Mouse (Mus musculus) layer of hippocampus, adult 2 months (tissue): ENCODE measurements around the gene Fkbp10. TPM values are rescaled to one million over a fixed set of nuclear protein-coding genes. Genes with fewer than 3 reads are reported as not detected.
A peak's percentile ranks its signal among the peaks of the same experiment; 100 is the strongest.

Experiments used
- DNase-seq, 2 experiments: peaks; one replicate each; pipeline ENCODE4 v3.0.0; 2022; ENCODE audit warnings: low spot score in 2 of 2
- H3K27ac ChIP-seq: fragments of 200-600 bp; 2 replicates; pipeline ENCODE4 v1.8.1; 2022
- H3K4me3 ChIP-seq: fragments of 200-600 bp; 2 replicates; pipeline ENCODE4 v1.8.1; 2022; ENCODE audit warnings: mild to moderate bottlenecking
- CTCF ChIP-seq: fragments of 200-600 bp; conservative IDR thresholded peaks from 2 replicates; pipeline ENCODE4 v1.8.1; 2022; ENCODE audit warnings: antibody characterized with exemption, mild to moderate bottlenecking, moderate library complexity
- total RNA-seq, 2 experiments: library from RNA; stranded (reverse); gene quantifications; 2 replicates each; pipeline ENCODE4 v1.2.3; 2021

Fkbp10 gene
- total RNA-seq, 2 experiments from 2014 or later: 4.4 to 5.8 TPM

- DNase-seq: no peak
- TF ChIP-seq CTCF: no peak
- H3K27ac ChIP-seq: no peak overlapping the region
- no peak overlapping the region for H3K4me3 ChIP-seq
These were observed 28.4 kb upstream of the Fkbp10 start for GRCm38 (mm10) chr11:100387111-100387510.

- DNase-seq: no peak
- no peak overlapping the region for H3K4me3 ChIP-seq
- H3K27ac ChIP-seq: peak overlapping the region; percentile 55; the same call in 1 of the 2 replicates
- TF ChIP-seq CTCF: no peak
These were observed 27.7 kb upstream of the Fkbp10 start for GRCm38 (mm10) chr11:100387589-100388375.

DNA sequence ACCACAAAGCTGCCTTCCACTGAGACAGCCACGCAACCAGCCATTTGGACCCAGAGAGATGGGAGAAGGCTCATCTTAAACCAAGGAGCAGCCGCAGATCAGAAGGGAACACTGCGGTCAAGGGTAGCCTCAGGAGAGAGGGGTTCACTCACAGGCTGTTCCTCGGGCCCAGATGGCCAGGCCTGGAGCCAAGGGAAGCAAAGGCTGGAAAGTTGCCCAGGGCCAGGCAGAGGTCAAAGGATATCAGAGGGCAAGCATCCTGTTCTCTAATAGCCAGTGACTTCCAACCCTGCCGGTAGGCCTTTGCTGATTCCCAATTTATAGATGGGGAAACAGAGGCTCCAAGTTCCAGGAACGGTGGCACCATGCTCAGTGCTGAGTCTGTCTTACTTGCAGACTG lies 26.9 kb upstream of the Fkbp10 start:
- no peak for DNase-seq
- no peak overlapping the region for H3K4me3 ChIP-seq
- H3K27ac ChIP-seq: peak overlapping the region; percentile 55; the same call in 1 of the 2 replicates
- no peak for TF ChIP-seq CTCF

GRCm38 (mm10) chr11:100389931-100390445 lies 25.5 kb upstream of the Fkbp10 start:
- Histone ChIP-seq H3K27ac (peak overlapping the region; percentile 84), H3K4me3 (no peak overlapping the region)
- no peak for DNase-seq
- TF ChIP-seq CTCF: no peak

DNA sequence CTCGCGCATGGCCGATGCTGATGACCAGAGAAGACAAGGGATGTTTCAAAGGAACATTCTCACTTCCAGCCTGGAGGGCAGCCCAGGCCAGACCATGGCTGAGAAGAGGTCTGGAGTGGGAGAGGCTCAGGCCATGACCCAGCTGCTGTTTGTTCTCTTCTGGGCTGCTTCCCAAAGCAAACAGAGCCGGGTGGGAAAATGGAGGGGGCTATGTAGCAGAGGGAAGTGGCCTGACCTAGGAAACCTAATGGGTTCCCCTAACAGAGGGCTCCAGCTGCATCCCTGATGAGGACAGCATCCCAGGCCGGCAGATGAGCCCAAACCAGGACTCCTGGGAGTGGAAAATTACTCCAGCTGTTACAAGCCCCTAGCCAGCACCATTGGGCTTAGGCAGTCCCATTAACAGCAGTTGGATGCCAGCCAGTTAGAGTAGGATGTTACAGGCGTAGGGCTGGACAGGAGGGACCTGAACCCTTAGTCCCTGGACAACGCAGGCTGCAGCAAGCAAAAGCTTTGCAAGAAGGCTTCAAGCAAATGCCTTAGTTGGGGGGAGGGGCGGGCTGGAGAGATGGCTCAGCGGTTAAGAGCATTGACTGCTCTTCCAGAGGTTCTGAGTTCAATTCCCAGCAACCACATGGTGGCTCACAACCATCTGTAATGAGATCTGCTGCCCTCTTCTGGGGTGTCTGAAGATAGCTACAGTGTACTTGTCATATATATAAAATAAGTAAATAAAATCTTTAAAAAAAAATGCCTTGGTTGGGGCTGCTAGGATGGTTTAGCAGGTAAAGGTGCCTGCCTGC lies 24.2 kb upstream of the Fkbp10 start:
- no peak for DNase-seq
- peak; percentile 58 for TF ChIP-seq CTCF
- Histone ChIP-seq H3K4me3 (no peak overlapping the region), H3K27ac (peak overlapping the region; percentile 84)

DNA sequence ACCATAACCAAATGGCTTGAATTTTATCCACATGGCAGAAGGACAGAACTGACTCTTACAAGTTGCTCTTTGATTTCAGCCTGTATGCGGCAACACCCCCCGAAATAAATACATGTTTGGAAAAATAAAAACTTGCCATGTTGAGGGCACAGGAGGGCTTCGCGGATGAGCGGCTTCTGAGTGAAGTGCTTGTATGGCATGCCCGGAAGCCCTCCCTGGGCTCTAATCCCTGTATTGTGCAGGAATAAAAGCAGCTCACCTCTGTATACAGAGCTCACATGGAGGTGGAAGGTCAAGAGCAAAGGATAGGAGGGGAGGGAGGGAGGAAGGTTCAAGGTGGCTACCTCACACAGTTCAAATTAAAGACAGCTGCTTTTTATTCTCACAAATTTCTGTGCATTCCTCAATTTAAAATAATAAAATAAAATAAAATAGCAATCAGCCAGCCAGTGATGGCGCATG lies 23.6 kb upstream of the Fkbp10 start:
- no peak for TF ChIP-seq CTCF
- no peak for DNase-seq
- no peak overlapping the region for H3K27ac ChIP-seq
- no peak overlapping the region for H3K4me3 ChIP-seq

GRCm38 (mm10) chr11:100392958-100393357 lies 22.5 kb upstream of the Fkbp10 start:
- Histone ChIP-seq H3K27ac (peak overlapping the region; percentile 53; the same call in 1 of the 2 replicates), H3K4me3 (no peak overlapping the region)
- DNase-seq: no peak
- no peak for TF ChIP-seq CTCF

DNA sequence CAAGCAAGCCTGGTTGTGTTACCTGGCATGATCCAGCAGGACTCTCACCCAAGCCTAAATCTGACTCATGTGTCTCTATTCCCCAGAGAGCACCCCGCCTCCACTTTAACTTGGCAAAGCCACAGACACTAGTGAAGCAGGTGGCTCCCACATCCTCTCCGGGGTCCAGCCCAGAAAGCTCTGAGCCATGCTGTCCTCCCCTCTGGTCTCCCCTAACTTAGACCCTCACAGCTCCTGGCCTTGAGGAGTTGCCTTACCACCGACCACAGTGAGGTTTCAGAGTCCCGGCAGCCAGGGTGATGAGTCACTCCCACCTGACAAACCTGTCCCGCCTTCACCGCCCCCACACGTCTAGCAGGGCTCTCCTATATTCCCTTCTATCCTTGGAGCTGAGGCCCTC lies 21.8 kb upstream of the Fkbp10 start:
- peak overlapping the region; percentile 20; the same call in 1 of the 2 replicates for H3K27ac ChIP-seq
- H3K4me3 ChIP-seq: no peak overlapping the region
- TF ChIP-seq CTCF: no peak
- DNase-seq: no peak

GRCm38 (mm10) chr11:100394353-100395074 lies 21.0 kb upstream of the Fkbp10 start:
- DNase-seq: no peak
- Histone ChIP-seq H3K27ac (peak overlapping the region; percentile 88), H3K4me3 (no peak overlapping the region)
- TF ChIP-seq CTCF: no peak

GRCm38 (mm10) chr11:100395200-100395599 lies 20.3 kb upstream of the Fkbp10 start:
- peak overlapping the region; percentile 95 for H3K4me3 ChIP-seq

DNA sequence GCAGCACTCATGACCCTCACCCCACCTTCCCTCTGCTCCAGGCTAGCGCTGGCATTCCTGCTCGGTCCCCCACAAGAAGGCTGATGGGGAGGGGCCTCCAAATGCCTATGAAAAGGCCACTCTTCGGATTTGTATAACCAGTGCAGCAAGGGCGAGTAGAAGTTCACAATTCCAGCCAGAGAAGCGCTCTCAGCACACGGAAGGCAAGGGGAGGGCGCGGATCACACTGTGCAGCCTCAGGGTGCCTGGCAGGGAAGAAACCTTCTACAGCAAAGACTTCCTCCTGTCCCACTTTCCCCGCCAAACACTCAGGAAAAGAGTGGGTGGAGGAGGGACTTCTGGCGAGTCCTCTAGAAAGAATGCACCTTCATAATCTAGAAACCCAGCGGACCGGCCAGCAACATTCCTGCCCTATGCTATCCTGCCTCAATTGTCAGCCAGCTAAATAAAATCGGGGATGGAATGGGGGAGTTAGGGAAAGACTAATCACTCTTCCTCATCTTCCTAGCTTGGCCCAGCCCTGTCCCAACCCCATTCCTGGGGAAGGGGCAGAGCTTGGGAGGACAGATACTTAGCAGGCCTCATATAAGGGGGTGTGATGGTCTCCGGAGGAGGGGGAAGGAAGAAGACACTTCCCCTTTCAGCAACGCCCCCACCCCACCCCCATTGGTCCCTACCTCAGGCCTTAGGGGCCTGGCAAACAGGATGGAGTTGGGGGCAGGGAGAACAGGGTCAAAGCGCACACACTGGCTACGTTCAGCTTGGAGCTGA lies 19.5 kb upstream of the Fkbp10 start:
- H3K27ac ChIP-seq: peak overlapping the region; percentile 88
- peak overlapping the region; percentile 95 for H3K4me3 ChIP-seq
- DNase-seq: no peak
- TF ChIP-seq CTCF: peak; percentile 18; the same call in 1 of the 2 replicates

More at GRCm38 (mm10) chr11:100395200-100395599, 20.3 kb upstream of the Fkbp10 start:
- TF ChIP-seq CTCF: no peak
- no peak for DNase-seq
- peak overlapping the region; percentile 88 for H3K27ac ChIP-seq
